Mouse (Mus musculus): Measurements from ENCODE around the gene Tbc1d2. TPM values are rescaled to one million over a fixed set of nuclear protein-coding genes. Genes with fewer than 3 reads are reported as not detected.
A peak's percentile ranks its signal among the peaks of the same experiment; 100 is the strongest.

Gene Tbc1d2
- polyA plus RNA-seq, 1 experiment from 2014 or later, result 5.2 TPM

- WGBS, result 39% methylated on average over 14 of the region's 14 CpGs
- H3K4me1 ChIP-seq (replicated peaks; ENCODE audit: control insufficient read depth, insufficient read depth, low read length), result peaks cover 13% of the 10 kb centered on the region
Observed at GRCm38 (mm10) chr4:46560069-46560705, 89.8 kb downstream of the Tbc1d2 start.

GRCm38 (mm10) chr4:46558672-46559667, 91.0 kb downstream of the Tbc1d2 start:
- Histone ChIP-seq H3K4me1 (replicated peaks; ENCODE audit: control insufficient read depth, insufficient read depth, low read length) (peaks cover 17% of the 10 kb centered on the region), H3K4me3 (ENCODE audit: low read depth, low read length) (no peak overlapping the region), H3K9ac (ENCODE audit: low read depth, low read length) (no peak overlapping the region; the same call in 1 of the 2 replicates), H3K27me3 (replicated peaks; ENCODE audit: control insufficient read depth, insufficient read depth, low read length) (no peaks in the 10 kb centered on the region), H3K9me3 (ENCODE audit: control insufficient read depth) (no peaks in the 10 kb centered on the region), H3K27ac (ENCODE audit: low read depth, low read length) (peak overlapping the region; percentile 83), H3K36me3 (ENCODE audit: control insufficient read depth, insufficient read depth) (peaks cover 10% of the 10 kb centered on the region; the same call in 1 of the 2 replicates), H3K4me2 (replicated peaks; ENCODE audit: low read depth) (no peak overlapping the region; the same call in 1 of the 2 replicates)
- 35% methylated on average over 22 of the region's 22 CpGs for WGBS
- ATAC-seq, result peak; percentile 76
- peak; percentile 5; the same call in 1 of the 2 replicates for TF ChIP-seq CTCF (IDR thresholded peaks at IDR 0.05; ENCODE audit: low read depth)

More at GRCm38 (mm10) chr4:46560069-46560705, 89.8 kb downstream of the Tbc1d2 start:
- no peak for TF ChIP-seq CTCF (IDR thresholded peaks at IDR 0.05; ENCODE audit: low read depth)
- H3K36me3 ChIP-seq (ENCODE audit: control insufficient read depth, insufficient read depth), result peaks cover 10% of the 10 kb centered on the region; the same call in 1 of the 2 replicates
- H3K27ac ChIP-seq (ENCODE audit: low read depth, low read length), result peak overlapping the region; percentile 83
- no peak for ATAC-seq
- 0 out of 2 replicates have a peak overlapping the region, but pooled peaks have one; percentile 17 for H3K9ac ChIP-seq (ENCODE audit: low read depth, low read length)
- no peaks in the 10 kb centered on the region for H3K27me3 ChIP-seq (replicated peaks; ENCODE audit: control insufficient read depth, insufficient read depth, low read length)
- no peak overlapping the region for H3K4me3 ChIP-seq (ENCODE audit: low read depth, low read length)
- no peaks in the 10 kb centered on the region for H3K9me3 ChIP-seq (ENCODE audit: control insufficient read depth)
- no peak overlapping the region for H3K4me2 ChIP-seq (replicated peaks; ENCODE audit: low read depth)

GRCm38 (mm10) chr4:46556933-46557332, 93.1 kb downstream of the Tbc1d2 start:
- H3K36me3 ChIP-seq (ENCODE audit: control insufficient read depth, insufficient read depth), result peaks cover 2% of the 10 kb centered on the region; the same call in 1 of the 2 replicates
- WGBS, result 49% methylated on average over 3 of the region's 3 CpGs
- H3K4me1 ChIP-seq (replicated peaks; ENCODE audit: control insufficient read depth, insufficient read depth, low read length), result peaks cover 18% of the 10 kb centered on the region; the same call in 1 of the 2 replicates
- peak overlapping the region; percentile 92 for H3K27ac ChIP-seq (ENCODE audit: low read depth, low read length)
- no peak overlapping the region for H3K9ac ChIP-seq (ENCODE audit: low read depth, low read length)
- H3K27me3 ChIP-seq (replicated peaks; ENCODE audit: control insufficient read depth, insufficient read depth, low read length), result no peaks in the 10 kb centered on the region
- no peaks in the 10 kb centered on the region for H3K9me3 ChIP-seq (ENCODE audit: control insufficient read depth)
- no peak for ATAC-seq
- H3K4me2 ChIP-seq (replicated peaks; ENCODE audit: low read depth), result no peak overlapping the region
- TF ChIP-seq CTCF (IDR thresholded peaks at IDR 0.05; ENCODE audit: low read depth), result no peak
- H3K4me3 ChIP-seq (ENCODE audit: low read depth, low read length), result no peak overlapping the region

GRCm38 (mm10) chr4:46555762-46556161, 94.2 kb downstream of the Tbc1d2 start:
- WGBS, result 37% methylated on average over 9 of the region's 9 CpGs
- Histone ChIP-seq H3K4me2 (replicated peaks; ENCODE audit: low read depth) (0 out of 2 replicates have a peak overlapping the region, but pooled peaks have one; percentile 24), H3K27ac (ENCODE audit: low read depth, low read length) (peak overlapping the region; percentile 92), H3K4me1 (replicated peaks; ENCODE audit: control insufficient read depth, insufficient read depth, low read length) (peaks cover 18% of the 10 kb centered on the region; the same call in 1 of the 2 replicates), H3K9me3 (ENCODE audit: control insufficient read depth) (no peaks in the 10 kb centered on the region), H3K36me3 (ENCODE audit: control insufficient read depth, insufficient read depth) (peaks cover 13% of the 10 kb centered on the region), H3K4me3 (ENCODE audit: low read depth, low read length) (no peak overlapping the region), H3K27me3 (replicated peaks; ENCODE audit: control insufficient read depth, insufficient read depth, low read length) (no peaks in the 10 kb centered on the region), H3K9ac (ENCODE audit: low read depth, low read length) (no peak overlapping the region)
- no peak for TF ChIP-seq CTCF (IDR thresholded peaks at IDR 0.05; ENCODE audit: low read depth)
- ATAC-seq, result peak; percentile 53

Other genes starting within 250 kb of the Tbc1d2 start
- gene Hemgn, start 236.7 kb downstream of the Tbc1d2 start, polyA plus RNA-seq (2015; fragmentation: Nextera tagmentation; extraction: Ambion mirVana), result 0.21 and 0.22 TPM in 2 replicates
- gene Anp32b, start 199.3 kb downstream of the Tbc1d2 start, polyA plus RNA-seq (2015; fragmentation: Nextera tagmentation; extraction: Ambion mirVana), result 98.5 and 105 TPM in 2 replicates
- 67.4 and 81.3 TPM in 2 replicates for gene Nans, start 161.0 kb downstream of the Tbc1d2 start, polyA plus RNA-seq (2015; fragmentation: Nextera tagmentation; extraction: Ambion mirVana)
- gene Trim14, start 114.1 kb downstream of the Tbc1d2 start, polyA plus RNA-seq (2015; fragmentation: Nextera tagmentation; extraction: Ambion mirVana), result 14.1 and 15.7 TPM in 2 replicates
- 53.0 and 59.7 TPM in 2 replicates for gene Coro2a, start 48.0 kb downstream of the Tbc1d2 start, polyA plus RNA-seq (2015; fragmentation: Nextera tagmentation; extraction: Ambion mirVana)

All from intestine, postnatal 0 days (tissue).